Mouse (Mus musculus) intestine, postnatal 0 days (tissue): ENCODE data around the gene Ccnyl1. TPM values are rescaled to one million over a fixed set of nuclear protein-coding genes. Genes with fewer than 3 reads are reported as not detected.

Source experiments
- ATAC-seq: fragments of 200-750 bp; cut with Nextera tagmentation; 2 replicates; pipeline ENCODE4 v1.8.0; 2017; ENCODE audit warnings: mild to moderate bottlenecking, moderate TSS enrichment, moderate library complexity
- H3K27ac ChIP-seq: fragments of 300-500 bp; sonication (generic); 2 replicates; pipeline ENCODE4 v1.5.1; 2014; ENCODE audit warnings: mild to moderate bottlenecking, low read depth, low read length, moderate library complexity
- H3K27me3 ChIP-seq: fragments of 300-500 bp; sonication (generic); replicated peaks from 2 replicates; pipeline ENCODE4 v1.6.1; 2014; ENCODE audit warnings: low read length, mixed read lengths; ENCODE audit not compliant: control insufficient read depth, insufficient read depth
- H3K36me3 ChIP-seq: fragments of 300-500 bp; sonication (generic); 2 replicates; pipeline ENCODE4 v1.6.1; 2014; ENCODE audit warnings: mild to moderate bottlenecking, moderate library complexity; ENCODE audit not compliant: control insufficient read depth, insufficient read depth
- H3K4me1 ChIP-seq: fragments of 300-500 bp; sonication (generic); replicated peaks from 2 replicates; pipeline ENCODE4 v1.6.1; 2014; ENCODE audit warnings: antibody characterized with exemption, low read length, mixed read lengths; ENCODE audit not compliant: control insufficient read depth, insufficient read depth
- H3K4me2 ChIP-seq: fragments of 300-500 bp; sonication (generic); replicated peaks from 2 replicates; pipeline ENCODE4 v1.6.1; 2014; ENCODE audit warnings: low read depth, mild to moderate bottlenecking, moderate library complexity
- H3K4me3 ChIP-seq: fragments of 300-500 bp; sonication (generic); 2 replicates; pipeline ENCODE4 v1.5.1; 2014; ENCODE audit warnings: low read depth, low read length
- H3K9ac ChIP-seq: fragments of 300-500 bp; sonication (generic); 2 replicates; pipeline ENCODE4 v1.6.1; 2014; ENCODE audit warnings: mild to moderate bottlenecking, low read depth, low read length
- H3K9me3 ChIP-seq: fragments of 300-500 bp; sonication (generic); 2 replicates; pipeline ENCODE4 v1.6.1; 2016; ENCODE audit warnings: mixed run types; ENCODE audit not compliant: control insufficient read depth
- CTCF ChIP-seq: sonication (generic); IDR thresholded peaks from 2 replicates; pipeline ENCODE4 v1.5.1; 2016; ENCODE audit warnings: low read depth, mild to moderate bottlenecking, control low read depth, antibody characterized with exemption, moderate library complexity
- WGBS: fragments of 180-500 bp; shearing (Covaris S2); extraction: QIAGEN DNeasy Blood & Tissue Kit; methylation state at CpG from one replicate; pipeline ENCODE4 v1.1.7; 2014; 5-methylcytosine and 5-hydroxymethylcytosine counted together
- polyA plus RNA-seq: library from polyadenylated mRNA; unstranded; fragments of >200 nt; fragmentation: Nextera tagmentation; extraction: Ambion mirVana; gene quantifications from 2 replicates; pipeline ENCODE4 v1.2.1, GENCODE M21; 2015

The Ccnyl1 gene
- polyA plus RNA-seq, 1 experiment from 2014 or later, result 5.5 TPM

DNA sequence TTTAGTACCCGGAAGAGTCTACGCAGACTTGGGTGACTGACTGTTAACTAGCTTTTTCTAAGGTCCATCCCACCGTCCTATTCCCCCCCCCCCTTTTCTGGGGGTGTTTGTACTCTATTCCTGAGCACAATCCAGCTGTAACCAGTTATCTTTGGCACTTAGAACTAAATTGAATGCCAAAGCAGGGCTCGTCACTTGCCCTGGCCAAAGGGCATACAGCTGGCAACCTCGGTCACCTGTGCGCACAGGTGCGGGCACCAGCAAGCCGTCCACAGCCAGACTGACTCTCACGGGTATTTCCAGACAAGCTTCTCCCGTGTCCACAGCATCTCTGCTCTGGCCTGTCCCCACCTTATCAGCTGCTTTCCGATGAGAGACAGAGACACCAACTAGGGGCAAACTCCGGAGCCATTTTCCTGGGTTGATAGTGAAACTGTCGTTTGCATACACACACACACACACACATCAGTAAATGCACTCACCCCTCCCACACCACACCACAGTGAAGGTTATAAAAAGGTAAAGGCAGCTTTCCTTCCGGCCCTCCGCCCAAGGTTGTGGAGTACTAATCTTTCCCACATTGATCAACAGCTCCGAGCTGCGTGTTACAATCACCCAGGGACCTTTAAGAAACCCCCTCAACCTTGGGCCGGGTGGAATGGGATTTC lies 52.6 kb downstream of the Ccnyl1 start:
- Histone ChIP-seq H3K36me3 (no peaks in the 10 kb centered on the region), H3K4me2 (peak overlapping the region; percentile 55), H3K4me1 (no peaks in the 10 kb centered on the region; the same call in 1 of the 2 replicates), H3K9me3 (no peaks in the 10 kb centered on the region), H3K27me3 (no peaks in the 10 kb centered on the region), H3K4me3 (peak overlapping the region; percentile 28), H3K27ac (peak overlapping the region; percentile 83), H3K9ac (peak overlapping the region; percentile 22; the same call in 1 of the 2 replicates)
- no peak for TF ChIP-seq CTCF
- ATAC-seq, result peak; percentile 68
- WGBS, result 47% methylated on average over 18 of the region's 18 CpGs

DNA sequence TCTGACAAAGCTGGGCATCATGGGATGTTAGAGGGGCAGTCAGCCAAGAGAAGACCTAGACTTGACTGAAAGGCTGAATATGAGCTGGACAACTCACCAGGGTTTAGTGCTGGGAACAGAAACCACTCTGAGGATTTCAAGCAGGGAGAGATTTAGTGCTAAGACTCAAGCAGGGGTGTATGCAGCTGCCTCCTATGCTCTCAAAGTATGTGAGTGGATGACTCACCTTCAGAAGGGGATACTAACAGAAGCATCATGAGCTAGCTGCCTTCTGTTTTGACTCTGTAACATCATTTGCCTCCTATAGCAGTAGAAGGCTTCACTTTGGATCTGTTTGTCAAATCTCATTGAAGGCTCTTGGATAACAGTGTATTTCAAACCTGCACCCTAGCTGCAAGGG lies 54.4 kb downstream of the Ccnyl1 start:
- H3K9me3 ChIP-seq, result no peaks in the 10 kb centered on the region
- no peak for TF ChIP-seq CTCF
- H3K36me3 ChIP-seq, result no peaks in the 10 kb centered on the region
- no peaks in the 10 kb centered on the region for H3K27me3 ChIP-seq
- H3K4me1 ChIP-seq, result no peaks in the 10 kb centered on the region
- H3K4me3 ChIP-seq, result no peak overlapping the region
- H3K4me2 ChIP-seq, result no peak overlapping the region
- H3K27ac ChIP-seq, result no peak overlapping the region
- H3K9ac ChIP-seq, result no peak overlapping the region
- ATAC-seq, result no peak

DNA sequence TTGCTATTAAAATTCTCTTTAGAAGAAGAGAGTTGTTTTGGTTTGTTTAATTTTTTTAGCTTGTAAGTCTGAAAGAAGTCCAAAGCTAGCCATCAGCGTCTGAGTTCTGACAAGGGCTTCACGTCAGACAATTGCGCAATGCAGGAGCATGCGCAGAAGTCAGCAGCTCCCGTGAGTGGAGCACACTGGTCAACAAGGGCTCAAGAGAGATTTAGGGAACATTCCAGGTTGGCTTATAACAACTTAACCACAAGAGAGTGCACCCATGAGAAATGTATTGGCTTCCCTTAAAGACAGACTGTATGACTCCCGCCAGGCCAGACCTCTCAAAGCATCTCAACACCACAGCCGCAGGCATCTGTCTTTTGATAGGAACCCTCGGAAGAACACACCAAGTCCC lies 62.9 kb downstream of the Ccnyl1 start:
- ATAC-seq, result no peak
- H3K4me1 ChIP-seq, result peaks cover 11% of the 10 kb centered on the region; the same call in 1 of the 2 replicates

DNA sequence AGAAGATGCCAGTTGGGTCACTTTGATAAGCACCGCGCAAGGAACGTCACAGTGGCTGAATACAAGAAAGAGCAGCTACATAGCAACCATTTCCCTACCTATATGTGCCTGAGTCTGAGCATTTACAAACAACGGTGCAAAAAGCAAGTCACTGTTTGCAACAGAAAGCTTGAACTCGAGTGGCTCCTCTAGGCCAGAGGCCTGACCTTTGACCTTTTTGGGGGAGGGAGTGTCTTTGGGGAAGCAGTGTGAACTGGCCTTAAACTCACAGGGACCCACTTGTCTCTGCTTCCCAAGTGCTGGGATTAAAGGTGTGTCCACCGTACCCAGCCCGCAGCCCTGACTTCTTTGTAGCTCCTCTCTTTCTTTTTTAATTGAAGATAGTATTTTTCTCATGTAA lies 63.4 kb downstream of the Ccnyl1 start:
- 58% methylated on average over 7 of the region's 7 CpGs for WGBS

More for the DNA sequence above, 62.9 kb downstream of the Ccnyl1 start:
- Histone ChIP-seq H3K9me3 (no peaks in the 10 kb centered on the region), H3K9ac (no peak overlapping the region), H3K4me2 (no peak overlapping the region), H3K4me3 (no peak overlapping the region), H3K27me3 (no peaks in the 10 kb centered on the region), H3K27ac (no peak overlapping the region), H3K36me3 (no peaks in the 10 kb centered on the region)
- WGBS, result 60% methylated on average over 8 of the region's 8 CpGs
- TF ChIP-seq CTCF, result no peak

DNA sequence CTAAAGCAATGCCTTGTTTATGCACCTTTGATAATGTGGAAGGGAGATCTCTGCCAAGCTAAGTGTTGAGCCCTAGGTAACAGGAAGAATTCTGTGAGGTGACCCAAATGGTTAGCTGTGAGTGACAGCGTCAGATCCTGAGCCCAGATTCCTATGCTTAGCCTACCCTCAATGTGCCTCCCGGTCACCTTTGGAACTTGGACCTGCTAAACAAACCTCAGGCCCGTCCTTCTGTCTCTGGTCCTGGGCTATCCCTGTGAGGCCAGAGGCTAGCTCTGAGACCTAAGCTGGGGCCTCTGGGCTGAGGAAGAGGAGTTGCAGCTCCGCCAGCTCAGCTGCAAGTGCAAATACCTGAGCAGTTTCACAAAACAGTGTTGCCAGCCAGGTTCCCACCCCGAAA lies 64.4 kb downstream of the Ccnyl1 start:
- Histone ChIP-seq H3K27me3 (no peaks in the 10 kb centered on the region), H3K36me3 (no peaks in the 10 kb centered on the region), H3K4me2 (no peak overlapping the region), H3K4me1 (peaks cover 11% of the 10 kb centered on the region; the same call in 1 of the 2 replicates), H3K27ac (no peak overlapping the region; the same call in 1 of the 2 replicates), H3K4me3 (no peak overlapping the region), H3K9ac (no peak overlapping the region), H3K9me3 (no peaks in the 10 kb centered on the region)
- 54% methylated on average over 5 of the region's 5 CpGs for WGBS
- peak; percentile 67 for ATAC-seq
- TF ChIP-seq CTCF, result no peak

More for the DNA sequence above, 63.4 kb downstream of the Ccnyl1 start:
- H3K4me2 ChIP-seq, result no peak overlapping the region
- no peaks in the 10 kb centered on the region for H3K36me3 ChIP-seq
- H3K4me1 ChIP-seq, result peaks cover 11% of the 10 kb centered on the region; the same call in 1 of the 2 replicates
- H3K27ac ChIP-seq, result no peak overlapping the region
- no peak for TF ChIP-seq CTCF
- no peak; the same call in 1 of the 2 replicates for ATAC-seq
- no peak overlapping the region for H3K9ac ChIP-seq
- H3K9me3 ChIP-seq, result no peaks in the 10 kb centered on the region
- H3K27me3 ChIP-seq, result no peaks in the 10 kb centered on the region
- no peak overlapping the region for H3K4me3 ChIP-seq

DNA sequence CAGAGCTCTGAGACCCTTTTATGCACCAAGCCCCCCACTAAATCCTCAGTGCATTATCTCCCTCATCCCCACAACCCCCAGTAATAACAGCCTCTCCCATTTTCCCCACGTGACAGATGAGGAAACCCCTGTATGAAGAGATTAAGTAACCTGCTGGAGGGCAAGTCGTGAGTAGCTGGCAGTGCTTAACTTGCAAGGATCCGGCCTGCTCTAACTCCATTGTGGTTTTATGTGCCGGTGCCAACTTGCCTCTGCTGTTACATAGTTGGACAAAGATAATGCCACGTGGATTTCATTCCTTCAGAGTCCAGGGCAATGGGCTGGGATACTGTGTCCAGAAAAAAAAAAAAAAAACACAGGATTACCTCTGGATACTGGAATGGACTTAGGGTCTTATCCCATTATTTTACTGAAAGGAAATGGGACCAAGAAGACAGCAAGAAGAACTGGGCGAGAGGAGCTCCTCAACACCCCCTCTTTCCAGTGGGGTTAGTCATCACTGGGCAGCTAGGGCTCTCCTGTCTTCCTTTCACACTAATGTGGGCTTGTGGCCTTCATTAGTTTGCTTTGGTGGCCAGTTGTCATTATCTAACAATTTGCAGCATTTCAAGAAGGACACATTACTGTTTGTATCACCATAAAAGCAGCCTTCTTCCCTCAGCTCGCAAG lies 65.8 kb downstream of the Ccnyl1 start:
- no peak for TF ChIP-seq CTCF
- Histone ChIP-seq H3K27me3 (no peaks in the 10 kb centered on the region), H3K4me3 (no peak overlapping the region), H3K4me2 (no peak overlapping the region), H3K9me3 (no peaks in the 10 kb centered on the region), H3K36me3 (no peaks in the 10 kb centered on the region), H3K4me1 (peaks cover 11% of the 10 kb centered on the region; the same call in 1 of the 2 replicates), H3K9ac (no peak overlapping the region), H3K27ac (no peak overlapping the region)
- ATAC-seq, result no peak
- 61% methylated on average over 7 of the region's 7 CpGs for WGBS
